Mouse (Mus musculus): ENCODE results near the gene Tyro3. TPM values are rescaled to one million over a fixed set of nuclear protein-coding genes. Genes with fewer than 3 reads are reported as not detected.
A peak's percentile ranks its signal among the peaks of the same experiment; 100 is the strongest.

Tyro3 gene
- polyA plus RNA-seq, 1 experiment = 6.0 TPM

GRCm38 (mm10) chr2:119843526-119843925 lies 46.0 kb downstream of the Tyro3 start:
- Histone ChIP-seq H3K4me3 (no peak overlapping the region), H3K36me3 (ENCODE audit: control insufficient read depth, insufficient read depth) (no peaks in the 10 kb centered on the region), H3K27me3 (ENCODE audit: control insufficient read depth, insufficient read depth, insufficient read length) (no peaks in the 10 kb centered on the region), H3K79me2 (ENCODE audit: control insufficient read depth, insufficient read depth) (no peaks in the 10 kb centered on the region), H3K4me2 (ENCODE audit: low read depth) (no peak overlapping the region), H3ac (ENCODE audit: control insufficient read depth, insufficient read length) (no peak overlapping the region)
- TF ChIP-seq MYOD1 (IDR thresholded peaks at IDR 0.05; ENCODE audit: control insufficient read depth in 1 of 3, insufficient read length in 2 of 3, low read depth in 2 of 3) = no peak
- no peak for TF ChIP-seq REST (IDR thresholded peaks at IDR 0.05; ENCODE audit: insufficient read depth, insufficient read length)
- TF ChIP-seq TCF12 (IDR thresholded peaks at IDR 0.05; ENCODE audit: insufficient read depth, poor library complexity, severe bottlenecking) = no peak
- TF ChIP-seq POLR2A (IDR thresholded peaks at IDR 0.05; ENCODE audit: insufficient read length, low read depth) = no peak
- TF ChIP-seq MAX (IDR thresholded peaks at IDR 0.05; ENCODE audit: low read depth) = no peak
- no peak for TF ChIP-seq POLR2AphosphoS2 (IDR thresholded peaks at IDR 0.05; ENCODE audit: insufficient read length, low read depth)

- no peaks in the 10 kb centered on the region for H3K36me3 ChIP-seq (ENCODE audit: control insufficient read depth, insufficient read depth)
- TF ChIP-seq TCF3 (IDR thresholded peaks at IDR 0.05; ENCODE audit: insufficient read length, low read depth) (no peak), TCF12 (IDR thresholded peaks at IDR 0.05; ENCODE audit: insufficient read depth, poor library complexity, severe bottlenecking) (no peak), E2F4 (IDR thresholded peaks at IDR 0.05; ENCODE audit: insufficient read depth) (no peak), SRF (IDR thresholded peaks at IDR 0.05; ENCODE audit: control insufficient read depth, insufficient read length, low read depth) (no peak), POLR2AphosphoS2 (IDR thresholded peaks at IDR 0.05; ENCODE audit: insufficient read length, low read depth) (no peak), MYOD1 (IDR thresholded peaks at IDR 0.05; ENCODE audit: control insufficient read depth in 1 of 3, insufficient read length in 2 of 3, low read depth in 2 of 3) (no peak), MAX (IDR thresholded peaks at IDR 0.05; ENCODE audit: low read depth) (no peak), USF1 (IDR thresholded peaks at IDR 0.05; ENCODE audit: low read depth) (no peak), MYOG (IDR thresholded peaks at IDR 0.05; ENCODE audit: control insufficient read depth in 1 of 3, insufficient read depth in 1 of 3, insufficient read length in 2 of 3, low read depth in 2 of 3) (no peak), POLR2A (IDR thresholded peaks at IDR 0.05; ENCODE audit: insufficient read length, low read depth) (no peak)
- no peak overlapping the region for H3K4me3 ChIP-seq
- no peak overlapping the region for H3ac ChIP-seq (ENCODE audit: control insufficient read depth, insufficient read length)
- no peaks in the 10 kb centered on the region for H3K27me3 ChIP-seq (ENCODE audit: control insufficient read depth, insufficient read depth, insufficient read length)
- H3K79me2 ChIP-seq (ENCODE audit: control insufficient read depth, insufficient read depth) = no peaks in the 10 kb centered on the region
- no peak overlapping the region for H3K4me2 ChIP-seq (ENCODE audit: low read depth)
These were observed 48.5 kb downstream of the Tyro3 start for GRCm38 (mm10) chr2:119845882-119846546.

DNA sequence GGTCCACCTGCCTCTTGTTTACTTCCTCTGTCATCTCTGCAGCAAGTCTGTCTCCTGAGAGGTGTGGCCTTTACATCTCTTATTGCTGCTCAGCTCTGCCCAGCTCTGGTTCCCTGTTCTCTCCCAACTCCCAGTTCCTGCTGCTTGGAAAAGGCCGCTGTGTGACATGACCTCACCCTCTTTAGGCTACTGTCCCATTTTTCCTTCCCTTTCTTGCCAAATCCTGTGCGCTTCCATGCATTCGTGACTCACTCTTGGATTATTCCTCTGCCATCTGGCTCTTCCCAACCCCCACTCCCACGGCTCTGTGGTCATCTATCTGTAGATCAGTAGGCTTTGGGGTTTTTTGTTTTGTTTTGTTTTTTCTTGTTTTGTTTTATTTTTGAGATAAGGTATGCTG lies 49.4 kb downstream of the Tyro3 start:
- TF ChIP-seq E2F4 (IDR thresholded peaks at IDR 0.05; ENCODE audit: insufficient read depth) (no peak), MAX (IDR thresholded peaks at IDR 0.05; ENCODE audit: low read depth) (no peak), MYOG (IDR thresholded peaks at IDR 0.05; ENCODE audit: control insufficient read depth in 1 of 3, insufficient read depth in 1 of 3, insufficient read length in 2 of 3, low read depth in 2 of 3) (no peak), CEBPB (IDR thresholded peaks at IDR 0.05; ENCODE audit: insufficient read depth, poor library complexity, severe bottlenecking) (peak; percentile 36; the same call in 1 of the 2 replicates), MYOD1 (IDR thresholded peaks at IDR 0.05; ENCODE audit: control insufficient read depth in 1 of 3, insufficient read length in 2 of 3, low read depth in 2 of 3) (no peak), USF1 (IDR thresholded peaks at IDR 0.05; ENCODE audit: low read depth) (no peak), POLR2A (IDR thresholded peaks at IDR 0.05; ENCODE audit: insufficient read length, low read depth) (no peak), REST (IDR thresholded peaks at IDR 0.05; ENCODE audit: insufficient read depth, insufficient read length) (no peak), TCF3 (IDR thresholded peaks at IDR 0.05; ENCODE audit: insufficient read length, low read depth) (no peak), SRF (IDR thresholded peaks at IDR 0.05; ENCODE audit: control insufficient read depth, insufficient read length, low read depth) (no peak), TCF12 (IDR thresholded peaks at IDR 0.05; ENCODE audit: insufficient read depth, poor library complexity, severe bottlenecking) (peak; percentile 3), POLR2AphosphoS2 (IDR thresholded peaks at IDR 0.05; ENCODE audit: insufficient read length, low read depth) (no peak)
- no peaks in the 10 kb centered on the region for H3K36me3 ChIP-seq (ENCODE audit: control insufficient read depth, insufficient read depth)
- no peak overlapping the region for H3ac ChIP-seq (ENCODE audit: control insufficient read depth, insufficient read length)
- H3K4me2 ChIP-seq (ENCODE audit: low read depth) = peak overlapping the region; percentile 45
- H3K4me3 ChIP-seq = no peak overlapping the region
- no peaks in the 10 kb centered on the region for H3K79me2 ChIP-seq (ENCODE audit: control insufficient read depth, insufficient read depth)
- H3K27me3 ChIP-seq (ENCODE audit: control insufficient read depth, insufficient read depth, insufficient read length) = no peaks in the 10 kb centered on the region

GRCm38 (mm10) chr2:119853811-119854210 lies 56.3 kb downstream of the Tyro3 start:
- no peaks in the 10 kb centered on the region for H3K27me3 ChIP-seq (ENCODE audit: control insufficient read depth, insufficient read depth, insufficient read length)
- no peak overlapping the region for H3K4me2 ChIP-seq (ENCODE audit: low read depth)
- no peak for TF ChIP-seq E2F4 (IDR thresholded peaks at IDR 0.05; ENCODE audit: insufficient read depth)
- TF ChIP-seq MYOD1 (IDR thresholded peaks at IDR 0.05; ENCODE audit: control insufficient read depth in 1 of 3, insufficient read length in 2 of 3, low read depth in 2 of 3) = no peak
- TF ChIP-seq MYOG (IDR thresholded peaks at IDR 0.05; ENCODE audit: control insufficient read depth in 1 of 3, insufficient read depth in 1 of 3, insufficient read length in 2 of 3, low read depth in 2 of 3) = no peak
- no peak for TF ChIP-seq TCF12 (IDR thresholded peaks at IDR 0.05; ENCODE audit: insufficient read depth, poor library complexity, severe bottlenecking)
- no peak for TF ChIP-seq SRF (IDR thresholded peaks at IDR 0.05; ENCODE audit: control insufficient read depth, insufficient read length, low read depth)
- no peak for TF ChIP-seq TCF3 (IDR thresholded peaks at IDR 0.05; ENCODE audit: insufficient read length, low read depth)
- no peak for TF ChIP-seq MAX (IDR thresholded peaks at IDR 0.05; ENCODE audit: low read depth)
- TF ChIP-seq USF1 (IDR thresholded peaks at IDR 0.05; ENCODE audit: low read depth) = no peak
- TF ChIP-seq POLR2A (IDR thresholded peaks at IDR 0.05; ENCODE audit: insufficient read length, low read depth) = no peak
- no peak for TF ChIP-seq CEBPB (IDR thresholded peaks at IDR 0.05; ENCODE audit: insufficient read depth, poor library complexity, severe bottlenecking)
- no peak for TF ChIP-seq REST (IDR thresholded peaks at IDR 0.05; ENCODE audit: insufficient read depth, insufficient read length)
- TF ChIP-seq POLR2AphosphoS2 (IDR thresholded peaks at IDR 0.05; ENCODE audit: insufficient read length, low read depth) = no peak
- no peak overlapping the region for H3ac ChIP-seq (ENCODE audit: control insufficient read depth, insufficient read length)
- no peaks in the 10 kb centered on the region for H3K36me3 ChIP-seq (ENCODE audit: control insufficient read depth, insufficient read depth)
- no peak overlapping the region for H3K4me3 ChIP-seq
- no peaks in the 10 kb centered on the region for H3K79me2 ChIP-seq (ENCODE audit: control insufficient read depth, insufficient read depth)
